Mouse (Mus musculus): ENCODE data around the gene Wdcp. TPM values are rescaled to one million over a fixed set of nuclear protein-coding genes. Genes with fewer than 3 reads are reported as not detected.
A peak's percentile ranks its signal among the peaks of the same experiment; 100 is the strongest.

The Wdcp gene
- total and polyA plus RNA-seq, 2 experiments, result 7.4 to 8.0 TPM

GRCm38 (mm10) chr12:4906951-4907906 is 64.1 kb downstream of the Wdcp start, which contains the start of gene Ubxn2a:
Ubxn2a (minus strand) TSS chr12:4907705.
- WGBS, result under 1% methylated on average over 125 of the region's 125 CpGs
- H3K4me1 ChIP-seq (ENCODE audit: control insufficient read depth, insufficient read depth, low read length), result no peaks in the 10 kb centered on the region
- TF ChIP-seq CTCF (IDR thresholded peaks at IDR 0.05; ENCODE audit: low read depth, low read length), result peak; percentile 35; the same call in 1 of the 2 replicates
- TF ChIP-seq POLR2A (IDR thresholded peaks at IDR 0.05; ENCODE audit: extremely low read depth, insufficient read depth, low read length), result peak; percentile 67
- H3K36me3 ChIP-seq (ENCODE audit: control insufficient read depth, insufficient read depth, low read length), result 0 out of 2 replicates have a peak, but pooled peaks cover 1% of the 10 kb centered on the region
- H3K27me3 ChIP-seq (ENCODE audit: control insufficient read depth, insufficient read depth, low read length), result no peaks in the 10 kb centered on the region
- DNase-seq (ENCODE audit: extremely low read depth, low read depth, low spot score), result peak; percentile 72
- H3K79me2 ChIP-seq (ENCODE audit: control insufficient read depth, insufficient read depth, low read length), result no peaks in the 10 kb centered on the region; the same call in 1 of the 2 replicates
- peak within 1 kb of the TSS; percentile 98 for H3K27ac ChIP-seq (replicated peaks; ENCODE audit: insufficient read depth, low read depth, low read length)
- peak within 1 kb of the TSS; percentile 99 for H3K9ac ChIP-seq (ENCODE audit: low read depth, low read length)
- peak within 1 kb of the TSS; percentile 96 for H3K4me3 ChIP-seq (ENCODE audit: insufficient read depth, low read depth, low read length)

GRCm38 (mm10) chr12:4908391-4908790 is 65.3 kb downstream of the Wdcp start:
- no peaks in the 10 kb centered on the region for H3K27me3 ChIP-seq (ENCODE audit: control insufficient read depth, insufficient read depth, low read length)
- TF ChIP-seq POLR2A (IDR thresholded peaks at IDR 0.05; ENCODE audit: extremely low read depth, insufficient read depth, low read length) (no peak), CTCF (IDR thresholded peaks at IDR 0.05; ENCODE audit: low read depth, low read length) (no peak)
- DNase-seq (ENCODE audit: extremely low read depth, low read depth, low spot score), result no peak
- 91% methylated on average over 7 of the region's 7 CpGs for WGBS
- H3K27ac ChIP-seq (replicated peaks; ENCODE audit: insufficient read depth, low read depth, low read length), result no peak overlapping the region
- H3K79me2 ChIP-seq (ENCODE audit: control insufficient read depth, insufficient read depth, low read length), result no peaks in the 10 kb centered on the region; the same call in 1 of the 2 replicates
- no peak overlapping the region for H3K9ac ChIP-seq (ENCODE audit: low read depth, low read length)
- peaks cover 3% of the 10 kb centered on the region; the same call in 1 of the 2 replicates for H3K4me1 ChIP-seq (ENCODE audit: control insufficient read depth, insufficient read depth, low read length)
- H3K4me3 ChIP-seq (ENCODE audit: insufficient read depth, low read depth, low read length), result no peak overlapping the region
- H3K36me3 ChIP-seq (ENCODE audit: control insufficient read depth, insufficient read depth, low read length), result no peaks in the 10 kb centered on the region

Other genes starting within 250 kb of the Wdcp start
- 0.28 and 0.67 TPM in 2 replicates for gene Fam228a, start 104.9 kb upstream of the Wdcp start, total RNA-seq (2014; rRNA removed)
- gene Fam228a, start 104.9 kb upstream of the Wdcp start, polyA plus RNA-seq (2012; rRNA removed), result 0.15 and 0.17 TPM in 2 replicates
- 0.37 and 0.60 TPM in 2 replicates for gene Pfn4, start 74.3 kb upstream of the Wdcp start, total RNA-seq (2014; rRNA removed)
- gene Pfn4, start 74.3 kb upstream of the Wdcp start, polyA plus RNA-seq (2012; rRNA removed), result 0.27 and 0.40 TPM in 2 replicates
- 1.8 and 1.9 TPM in 2 replicates for gene Fam228b, start 74.0 kb upstream of the Wdcp start, total RNA-seq (2014; rRNA removed)
- 0.81 and 0.87 TPM in 2 replicates for gene Fam228b, start 74.0 kb upstream of the Wdcp start, polyA plus RNA-seq (2012; rRNA removed)
- gene Sf3b6, start 25.8 kb upstream of the Wdcp start, total RNA-seq (2014; rRNA removed), result 64.2 and 67.3 TPM in 2 replicates
- 14.3 and 24.2 TPM in 2 replicates for gene Sf3b6, start 25.8 kb upstream of the Wdcp start, polyA plus RNA-seq (2012; rRNA removed)
- gene Fkbp1b, start 1.7 kb upstream of the Wdcp start, total RNA-seq (2014; rRNA removed), result 0.13 and 0.55 TPM in 2 replicates
- gene Fkbp1b, start 1.7 kb upstream of the Wdcp start, polyA plus RNA-seq (2012; rRNA removed), result 0.25 and 0.80 TPM in 2 replicates
- gene Mfsd2b, start 31.1 kb downstream of the Wdcp start, total RNA-seq (2014; rRNA removed), result 0.13 and 0.18 TPM in 2 replicates
- gene Mfsd2b, start 31.1 kb downstream of the Wdcp start, polyA plus RNA-seq (2012; rRNA removed), result 0.17 and 0.39 TPM in 2 replicates
- 15.6 and 18.7 TPM in 2 replicates for gene Ubxn2a, start 64.4 kb downstream of the Wdcp start, total RNA-seq (2014; rRNA removed)
- gene Ubxn2a, start 64.4 kb downstream of the Wdcp start, polyA plus RNA-seq (2012; rRNA removed), result 3.2 and 3.4 TPM in 2 replicates
- 12.5 and 13.6 TPM in 2 replicates for gene Atad2b, start 74.0 kb downstream of the Wdcp start, total RNA-seq (2014; rRNA removed)
- gene Atad2b, start 74.0 kb downstream of the Wdcp start, polyA plus RNA-seq (2012; rRNA removed), result 5.3 and 7.2 TPM in 2 replicates

Measured in liver, adult 2 months (tissue).